Comparison of ENCODE assay signal across 8 mouse cellular contexts in genomic region chr13:14064341-14065027, GRCm38 (mm10). TPM values are rescaled to one million over a fixed set of nuclear protein-coding genes. Genes with fewer than 3 reads are reported as not detected.
DNase-seq lines count a peak whose midpoint lies in the region; ATAC-seq and TF ChIP-seq lines count a peak whose summit lies in the region.

No protein-coding gene starts in this region.

- peak overlapping the region; percentile 94 for H3K27ac ChIP-seq in forebrain, embryonic 16.5 days (ENCODE audit: low read length)
- H3K27ac ChIP-seq in hindbrain, embryonic 11.5 days (ENCODE audit: low read depth, low read length) = peak overlapping the region; percentile 96

- peak overlapping the region; percentile 78 for H3K4me2 ChIP-seq in forebrain, embryonic 16.5 days (ENCODE audit: low read length)
- peak overlapping the region; percentile 60 for H3K4me2 ChIP-seq in hindbrain, embryonic 11.5 days (replicated peaks; ENCODE audit: low read depth, low read length)

- under 1% methylated on average over 64 of the region's 65 CpGs for WGBS in forebrain, embryonic 16.5 days
- 0% methylated on average over 48 of the region's 65 CpGs for WGBS in hindbrain, embryonic 11.5 days

- no peak for TF ChIP-seq CTCF in G1E (IDR thresholded peaks at IDR 0.05; ENCODE audit: low read depth, low read length)

- peak overlapping the region; percentile 87 for H3K4me3 ChIP-seq in G1E (ENCODE audit: low read depth, low read length)
- H3K4me3 ChIP-seq in forebrain, embryonic 16.5 days (replicated peaks; ENCODE audit: low read length) = peak overlapping the region; percentile 100
- H3K4me3 ChIP-seq in hindbrain, embryonic 11.5 days (ENCODE audit: low read depth, low read length) = peak overlapping the region; percentile 100

- DNase-seq in G1E (ENCODE audit: low spot score) = peak; percentile 40
- DNase-seq in hindbrain, embryonic 11.5 days (ENCODE audit: low spot score) = peak; percentile 57
- peak; percentile 12 to 24 for DNase-seq in layer of hippocampus, postnatal 25 days (ENCODE audit: extremely low spot score in 1 of 2, low spot score in 1 of 2)
- DNase-seq in lung, postnatal 36 days = peak; percentile 77
- DNase-seq in right cerebral cortex, postnatal 25 days = peak; percentile 38
- DNase-seq in urinary bladder, postnatal 4 days (ENCODE audit: low spot score in 2 of 2) = peak; percentile 31 to 60

- no peaks in the 10 kb centered on the region for H3K9me3 ChIP-seq in G1E (replicated peaks)
- no peaks in the 10 kb centered on the region for H3K9me3 ChIP-seq in forebrain, embryonic 16.5 days (ENCODE audit: control insufficient read depth, low read length)
- H3K9me3 ChIP-seq in hindbrain, embryonic 11.5 days (ENCODE audit: control insufficient read depth, low read length) = no peaks in the 10 kb centered on the region

- H3K9ac ChIP-seq in forebrain, embryonic 16.5 days (replicated peaks; ENCODE audit: low read depth, low read length) = peak overlapping the region; percentile 97
- peak overlapping the region; percentile 98 for H3K9ac ChIP-seq in hindbrain, embryonic 11.5 days (ENCODE audit: low read depth, low read length)

- ATAC-seq in G1E (ENCODE audit: extremely low read depth, insufficient number of reproducible peaks, low FRiP score, poor library complexity, severe bottlenecking) = no peak
- ATAC-seq in cerebellum, adult (ENCODE audit: insufficient number of reproducible peaks, low FRiP score, low TSS enrichment) = 0 out of 2 replicates have a peak, but pooled peaks have one; percentile 2
- ATAC-seq in forebrain, embryonic 16.5 days = no peak
- ATAC-seq in hindbrain, embryonic 11.5 days (ENCODE audit: low FRiP score) = no peak

- H3K27me3 ChIP-seq in G1E (ENCODE audit: insufficient read depth, low read length) = no peaks in the 10 kb centered on the region
- H3K27me3 ChIP-seq in forebrain, embryonic 16.5 days (replicated peaks; ENCODE audit: control insufficient read depth, insufficient read depth, low read length) = no peaks in the 10 kb centered on the region
- H3K27me3 ChIP-seq in hindbrain, embryonic 11.5 days (ENCODE audit: control insufficient read depth, insufficient read depth, low read length) = no peaks in the 10 kb centered on the region

- H3K4me1 ChIP-seq in G1E (ENCODE audit: insufficient read depth, low read depth, low read length) = peaks cover 28% of the 10 kb centered on the region
- peaks cover 24% of the 10 kb centered on the region for H3K4me1 ChIP-seq in forebrain, embryonic 16.5 days (replicated peaks; ENCODE audit: control insufficient read depth, insufficient read depth, low read length)
- H3K4me1 ChIP-seq in hindbrain, embryonic 11.5 days (replicated peaks; ENCODE audit: control insufficient read depth, insufficient read depth, low read length) = no peaks in the 10 kb centered on the region

- H3K36me3 ChIP-seq in G1E (replicated peaks) = peaks cover 38% of the 10 kb centered on the region
- H3K36me3 ChIP-seq in forebrain, embryonic 16.5 days (ENCODE audit: control insufficient read depth, insufficient read depth) = no peaks in the 10 kb centered on the region
- H3K36me3 ChIP-seq in hindbrain, embryonic 11.5 days (ENCODE audit: control insufficient read depth, insufficient read depth, low read length) = no peaks in the 10 kb centered on the region

RNA-seq across cellular contexts. Expression of gene Ggps1, which starts 1.2 kb away (rescaled TPM):
- 54.9 and 60.4 TPM in 2 replicates for total RNA-seq in G1E (2014; fragmentation: Nextera tagmentation)
- total RNA-seq in G1E (2017) = 44.9 and 46.3 TPM in 2 replicates
- 2.1 and 2.5 TPM in 2 replicates for polyA plus RNA-seq in G1E (2012)
- 79.6 and 87.4 TPM in 2 replicates for polyA plus RNA-seq in forebrain, embryonic 16.5 days (2015; fragmentation: Nextera tagmentation; extraction: Ambion mirVana)
- 75.2 and 89.4 TPM in 2 replicates for polyA plus RNA-seq in hindbrain, embryonic 11.5 days (2014; fragmentation: Nextera tagmentation; extraction: Ambion mirVana)
- total RNA-seq in layer of hippocampus, postnatal 25 days (2021) = 10 to 100 TPM; 53.7 to 62.0 TPM

RNA-seq across cellular contexts. Expression of gene Arid4b, which starts 1.5 kb away (rescaled TPM):
- total RNA-seq in G1E (2014; fragmentation: Nextera tagmentation) = 57.3 and 61.4 TPM in 2 replicates
- total RNA-seq in G1E (2017) = 38.2 and 51.2 TPM in 2 replicates
- polyA plus RNA-seq in G1E (2012) = 7.6 and 7.7 TPM in 2 replicates
- 97.6 and 100 TPM in 2 replicates for polyA plus RNA-seq in forebrain, embryonic 16.5 days (2015; fragmentation: Nextera tagmentation; extraction: Ambion mirVana)
- 78.9 and 113 TPM in 2 replicates for polyA plus RNA-seq in hindbrain, embryonic 11.5 days (2014; fragmentation: Nextera tagmentation; extraction: Ambion mirVana)
- 10 to 100 TPM; 39.3 to 48.1 TPM for total RNA-seq in layer of hippocampus, postnatal 25 days (2021)

RNA-seq across cellular contexts. Expression of gene Tbce, which starts 25.0 kb away (rescaled TPM):
- total RNA-seq in G1E (2014; fragmentation: Nextera tagmentation) (33.2 and 56.1 TPM in 2 replicates), G1E (2017) (71.0 and 88.8 TPM in 2 replicates)
- polyA plus RNA-seq in G1E (2012) = 1.6 and 2.6 TPM in 2 replicates
- 105 and 113 TPM in 2 replicates for polyA plus RNA-seq in forebrain, embryonic 16.5 days (2015; fragmentation: Nextera tagmentation; extraction: Ambion mirVana)
- polyA plus RNA-seq in hindbrain, embryonic 11.5 days (2014; fragmentation: Nextera tagmentation; extraction: Ambion mirVana) = 74.7 and 78.5 TPM in 2 replicates
- total RNA-seq in layer of hippocampus, postnatal 25 days (2021) = 10 to 100 TPM; 61.3 to 89.7 TPM

Comparison
In these comparisons a context has a peak if more than half of its experiments do, and no peak if none do; other contexts are left out.
1. DNase-seq: peak in every context shown above with its lines; median percentile 77 in lung, postnatal 36 days; 57 in hindbrain, embryonic 11.5 days; 46 in urinary bladder, postnatal 4 days; 40 in G1E; 38 in right cerebral cortex, postnatal 25 days; 18 in layer of hippocampus, postnatal 25 days.
2. RNA of gene Ggps1, which starts 1.2 kb away (polyA plus RNA-seq): 79.6 to 87.4 TPM in forebrain, embryonic 16.5 days and 75.2 to 89.4 TPM in hindbrain, embryonic 11.5 days; 2.1 to 2.5 TPM in G1E; every median in the first group is over 10 times any median in the second.
3. RNA of gene Tbce, which starts 25.0 kb away (polyA plus RNA-seq): 105 to 113 TPM in forebrain, embryonic 16.5 days and 74.7 to 78.5 TPM in hindbrain, embryonic 11.5 days; 1.6 to 2.6 TPM in G1E; every median in the first group is over 10 times any median in the second.
4. Peak in every context shown above with its lines, with median percentiles within 50 percentile points of each other: H3K4me3 ChIP-seq.